Mouse (Mus musculus): Measurements from ENCODE around the gene Gm4491.

Gene Gm4491

DNA sequence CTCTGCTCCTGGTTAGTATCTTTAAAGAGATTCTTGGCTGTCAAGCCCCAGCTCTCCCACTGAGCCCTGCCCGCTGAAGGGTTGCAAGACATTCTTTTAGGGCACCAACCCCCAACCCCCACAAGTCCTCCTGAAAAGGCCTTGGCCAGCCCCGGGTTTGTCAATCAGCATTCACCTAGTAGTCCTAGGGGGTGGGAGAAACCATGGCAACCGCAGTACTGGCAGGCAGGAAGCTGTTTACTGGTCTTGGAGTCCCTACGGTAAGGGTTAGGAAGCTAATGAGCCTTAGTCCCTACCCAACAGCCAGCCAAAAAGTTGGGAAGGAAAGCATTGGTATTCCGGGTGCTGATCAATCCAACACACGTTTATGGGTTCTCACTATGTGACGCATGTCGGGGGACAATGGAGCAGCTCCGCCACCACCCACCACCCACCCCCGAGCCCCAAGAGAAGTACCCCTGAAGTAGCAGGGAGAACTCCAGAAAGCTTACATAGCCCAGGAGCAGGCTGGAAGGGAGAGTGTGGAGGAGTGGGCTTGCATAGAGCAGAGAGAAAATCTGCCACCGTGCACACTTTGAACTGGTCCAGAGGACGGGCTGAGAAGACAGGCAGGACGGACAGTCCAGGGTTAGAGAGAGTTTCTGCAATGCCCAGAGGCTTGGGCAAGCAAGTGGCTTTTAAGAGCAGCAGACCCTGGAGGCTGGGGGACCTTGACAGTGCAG, at the start of gene Gm4491:
Gene Gm4491, minus strand, starts transcription at position 61 of the 722 bp plus-strand sequence.
- no peak for DNase-seq (ENCODE audit: low read depth, low spot score)

DNA sequence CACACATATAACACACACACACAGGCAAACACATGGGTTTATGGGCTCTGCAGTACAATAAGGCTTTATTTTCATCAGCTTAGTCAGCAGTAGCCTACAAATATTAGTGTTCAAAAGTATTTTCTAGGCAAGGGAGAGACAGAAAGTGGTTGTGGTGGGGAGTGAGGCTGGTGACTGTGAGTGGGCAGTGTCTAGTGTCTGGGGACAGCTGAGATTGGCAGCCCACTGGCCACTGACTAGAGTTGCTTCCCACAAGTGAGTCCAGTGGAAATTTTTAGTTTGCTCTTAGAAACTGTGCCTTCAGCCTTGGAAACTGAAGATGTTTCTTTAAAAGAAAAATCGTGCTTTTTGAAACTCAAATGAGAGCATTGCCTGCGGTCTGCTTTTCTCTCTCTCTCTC, 46.1 kb upstream of the Gm4491 start:
- no peak for DNase-seq (ENCODE audit: low read depth, low spot score)

DNA sequence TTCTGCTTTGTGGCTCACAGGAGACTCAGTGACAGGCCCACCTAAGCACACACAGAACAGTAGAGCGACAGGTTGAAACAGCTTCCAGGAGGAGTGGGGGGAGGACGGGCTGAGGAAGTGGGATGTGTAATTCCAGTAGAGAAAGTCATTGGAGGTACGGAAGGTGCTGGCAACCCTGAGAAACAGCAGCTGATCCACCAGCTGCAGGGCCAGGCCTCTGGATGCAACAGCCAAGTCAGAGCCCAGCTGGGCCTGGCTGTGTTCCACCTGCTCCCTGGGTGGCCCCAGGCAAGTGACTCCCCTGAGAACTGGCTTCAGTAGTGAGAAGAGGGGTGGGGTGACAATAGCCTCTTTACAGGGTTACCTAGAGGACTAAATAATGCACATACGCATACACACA, 45.5 kb upstream of the Gm4491 start:
- DNase-seq (ENCODE audit: low read depth, low spot score) = no peak

DNA sequence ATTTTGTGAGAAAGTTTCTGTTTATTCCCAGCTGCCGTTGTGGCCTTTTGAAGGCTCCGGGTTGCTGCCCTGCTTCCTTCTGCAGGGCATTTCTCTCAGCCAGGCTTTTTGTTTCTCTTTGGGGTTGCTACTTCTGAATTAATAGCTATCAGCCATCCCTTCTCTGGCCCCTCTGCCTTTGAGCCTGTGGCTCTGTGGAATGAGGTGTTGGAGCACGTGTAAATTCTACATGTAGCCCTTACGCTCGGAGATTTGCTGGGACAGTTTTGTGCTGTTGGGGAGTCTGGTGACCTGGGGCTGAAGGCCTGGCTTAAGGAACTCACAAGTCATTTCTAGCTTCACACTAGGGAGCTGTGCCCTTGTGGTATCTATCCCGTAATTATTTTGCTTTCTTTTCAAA, 39.2 kb upstream of the Gm4491 start:
- DNase-seq (ENCODE audit: low read depth, low spot score) = no peak

DNA sequence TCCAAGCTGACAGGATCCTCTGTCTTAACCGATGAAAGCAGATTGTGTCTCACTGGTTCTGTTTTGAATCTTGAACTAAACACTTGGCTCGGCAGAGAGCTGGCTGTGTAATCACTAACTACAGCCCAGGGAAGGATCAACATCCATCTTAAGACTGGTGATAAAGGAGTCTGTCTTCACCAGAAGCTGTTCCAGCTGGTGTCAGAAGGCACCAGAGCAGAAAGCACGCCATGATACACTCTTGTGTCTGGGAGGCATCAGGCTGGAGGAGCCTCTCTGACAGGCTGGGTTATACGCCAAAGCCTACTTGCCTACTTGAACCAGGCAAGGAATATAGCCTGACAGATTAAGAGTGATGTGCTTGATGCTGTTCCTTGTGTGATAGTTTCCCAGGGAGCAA, 30.1 kb upstream of the Gm4491 start:
- no peak for DNase-seq (ENCODE audit: low read depth, low spot score)

DNA sequence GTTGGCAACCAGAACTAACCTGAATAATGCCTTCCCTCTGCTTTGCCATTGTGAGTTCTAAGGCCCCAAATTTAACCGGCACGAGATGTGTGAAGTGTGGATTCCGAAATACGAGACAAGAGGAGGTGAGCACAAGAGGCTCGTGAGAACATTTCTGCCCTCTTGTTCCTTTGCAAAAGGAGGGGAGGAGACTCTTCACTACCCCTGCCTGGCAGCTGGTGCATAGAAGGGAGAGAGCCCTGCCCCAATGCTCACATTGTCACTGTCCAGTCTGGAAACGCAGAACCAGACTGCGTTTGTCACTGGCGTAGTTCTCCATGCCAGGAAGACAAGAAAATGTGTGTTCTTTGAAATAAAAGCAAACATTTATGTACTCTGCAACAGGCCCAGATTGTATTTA, 19.6 kb upstream of the Gm4491 start:
- DNase-seq (ENCODE audit: low read depth, low spot score) = no peak

DNA sequence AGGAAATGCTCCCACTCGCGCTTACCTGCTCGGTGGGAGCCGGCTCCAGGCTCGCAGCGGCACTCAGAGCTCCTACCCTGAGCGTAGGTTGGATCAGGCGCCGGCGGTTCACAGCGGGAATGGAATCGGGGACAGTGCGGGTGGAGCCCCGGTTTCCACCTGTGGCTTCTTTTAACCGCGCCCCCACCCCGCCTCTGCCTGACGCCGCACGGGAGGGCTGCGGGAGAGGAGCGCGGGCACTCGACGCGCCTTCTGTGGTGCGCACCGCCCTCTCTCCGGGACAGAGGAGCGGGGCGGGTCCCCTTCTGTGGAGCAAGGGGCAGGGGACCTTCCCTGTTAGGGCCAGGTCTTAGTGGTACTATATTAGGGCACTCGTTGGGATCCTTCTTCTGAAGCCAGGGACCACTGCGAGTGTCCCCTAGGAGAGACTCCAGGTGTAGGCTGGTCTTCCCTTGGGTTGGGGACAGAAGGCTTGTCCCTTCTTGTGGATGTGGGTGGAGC, 17.5 kb upstream of the Gm4491 start, which contains the start of gene Gjb6:
Gene Gjb6, minus strand, starts transcription at position 451 of the 501 bp plus-strand sequence.
- no peak for DNase-seq (ENCODE audit: low read depth, low spot score)

DNA sequence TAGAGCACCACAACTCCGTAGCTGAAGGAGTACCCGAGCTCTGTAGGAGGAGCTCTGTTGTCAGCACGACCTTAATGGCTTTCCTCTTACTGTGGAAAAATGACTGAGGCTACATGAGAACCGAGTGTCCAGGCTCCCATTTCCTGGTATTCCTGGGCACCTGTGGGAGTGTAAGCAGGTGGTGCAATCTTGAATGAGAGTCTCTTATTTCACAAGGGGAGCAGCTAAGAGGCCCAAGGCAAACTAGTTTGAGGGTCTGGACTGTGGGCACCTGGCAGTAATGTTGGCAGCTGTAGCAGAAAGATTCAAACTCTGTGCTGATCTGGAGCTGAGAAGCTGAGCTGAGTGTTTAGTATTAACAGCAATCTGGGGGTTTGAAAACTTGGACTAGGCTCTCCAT, 11.7 kb upstream of the Gm4491 start:
- DNase-seq (ENCODE audit: low read depth, low spot score) = no peak

DNA sequence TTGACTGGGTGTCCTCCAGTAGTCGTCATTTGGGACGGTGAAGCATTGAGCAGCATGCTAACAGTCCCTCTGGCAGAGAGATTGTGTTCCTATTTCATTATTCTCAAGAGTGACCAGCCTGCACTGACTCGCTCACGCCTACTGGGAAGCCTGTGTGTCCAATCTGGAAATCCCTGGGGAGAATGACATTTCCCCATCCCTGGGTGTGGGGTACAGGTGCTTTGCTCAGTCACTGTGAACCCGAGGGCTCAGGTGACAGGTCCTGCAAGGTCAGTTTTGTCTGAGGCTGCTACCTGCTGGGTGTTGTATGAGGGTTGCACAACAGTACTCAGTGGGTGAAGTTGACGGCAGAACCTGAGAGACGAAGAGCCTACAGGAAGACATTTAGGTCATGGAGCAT, 6.6 kb upstream of the Gm4491 start:
- no peak for DNase-seq (ENCODE audit: low read depth, low spot score)

DNA sequence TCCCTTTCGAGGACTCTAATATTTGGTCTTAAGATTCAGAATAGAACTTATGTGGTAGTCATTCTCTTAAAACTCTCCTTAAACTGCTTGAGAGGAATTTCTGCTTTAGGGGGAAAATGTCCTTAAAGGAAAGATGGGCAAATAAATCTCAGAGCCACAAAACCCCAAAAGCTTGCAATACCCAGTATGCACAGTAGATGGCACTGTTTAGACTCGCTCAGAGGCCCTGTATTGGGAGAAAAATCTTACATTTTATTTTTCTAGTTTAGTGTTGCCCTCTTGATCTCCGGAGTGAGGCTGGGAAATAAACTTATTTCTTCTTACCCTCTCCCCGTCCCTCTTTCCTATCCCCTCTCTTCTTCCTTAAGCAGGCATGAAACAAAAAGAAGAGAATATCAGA, 6.5 kb downstream of the Gm4491 start:
- DNase-seq (ENCODE audit: low read depth, low spot score) = peak; percentile 51

DNA sequence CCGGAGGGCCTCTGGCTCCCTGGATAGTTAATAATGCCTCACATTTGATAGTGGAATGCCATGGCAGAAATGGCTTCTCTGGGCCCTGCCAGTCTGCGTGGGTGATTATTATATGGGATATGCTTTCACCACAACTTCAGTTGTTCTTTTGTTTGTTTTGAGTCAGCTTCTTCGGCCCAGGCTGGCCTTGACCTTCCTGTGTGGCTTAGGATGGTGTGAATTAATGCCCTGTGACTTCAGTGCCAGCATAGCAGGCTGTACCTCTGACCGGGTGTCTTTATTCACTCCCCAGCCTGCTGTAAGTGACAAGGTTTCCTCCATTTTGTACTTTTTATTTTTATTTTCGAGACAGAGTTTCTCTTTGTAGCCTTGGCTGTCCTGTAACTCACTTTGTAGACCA, 7.8 kb downstream of the Gm4491 start:
- DNase-seq (ENCODE audit: low read depth, low spot score) = no peak

DNA sequence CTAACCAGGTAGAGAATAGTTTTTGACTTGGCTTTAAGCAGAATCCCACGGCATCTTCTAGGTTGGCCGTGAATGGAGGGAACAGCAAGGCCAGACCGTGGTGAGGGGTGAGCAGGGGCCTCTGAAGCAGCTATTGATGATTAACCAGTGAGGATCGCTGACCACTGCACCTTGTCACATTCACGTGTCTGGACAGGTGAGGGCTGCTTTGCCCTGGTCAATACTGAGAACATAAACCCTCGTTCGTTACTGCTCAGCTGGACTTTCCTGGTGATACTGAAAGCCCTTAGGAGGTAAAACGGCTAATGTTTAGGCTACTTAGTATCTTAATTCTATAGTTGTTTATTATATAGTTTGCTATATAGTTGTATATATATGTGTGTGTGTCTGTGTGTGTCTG, 8.6 kb downstream of the Gm4491 start:
- no peak for DNase-seq (ENCODE audit: low read depth, low spot score)

DNA sequence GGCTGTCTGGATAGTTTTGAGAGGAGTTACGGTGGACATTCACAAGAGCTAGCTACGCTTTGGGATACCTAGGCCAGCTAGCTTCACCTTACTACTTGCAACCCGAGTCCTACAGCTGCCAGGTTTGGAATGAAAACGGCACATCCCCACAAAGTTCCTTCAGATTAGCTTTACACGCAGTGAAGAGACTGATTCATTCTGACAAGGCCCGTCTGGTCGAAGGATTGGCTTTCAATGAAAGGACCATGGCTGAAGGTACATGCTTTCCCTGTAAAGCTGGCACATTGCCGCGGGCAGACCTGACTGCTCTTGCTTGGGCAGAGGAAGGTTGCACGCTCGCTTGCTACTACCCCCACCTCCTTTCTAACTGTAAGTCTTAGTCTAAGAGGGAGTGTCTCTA, 10.0 kb downstream of the Gm4491 start:
- no peak for DNase-seq (ENCODE audit: low read depth, low spot score)

DNA sequence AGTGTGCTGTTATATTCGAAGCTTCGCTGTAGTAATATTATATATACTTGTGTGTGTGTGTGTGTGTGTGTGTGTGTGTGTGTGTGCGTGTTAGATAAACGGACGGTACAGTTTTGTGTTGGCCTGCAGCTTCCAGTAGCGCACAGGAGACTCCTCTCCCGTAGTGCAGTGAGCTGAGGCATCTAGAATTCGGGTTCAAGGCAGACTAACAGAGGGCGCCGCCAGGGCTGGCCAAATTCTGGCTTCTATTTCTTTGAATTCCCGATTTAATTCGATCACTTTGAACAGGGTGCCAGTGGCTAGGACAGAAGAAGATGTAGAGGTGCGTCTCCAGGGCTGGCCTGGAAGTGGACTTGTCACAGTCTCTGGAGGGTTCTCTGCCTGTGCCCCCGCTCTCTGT, 10.6 kb downstream of the Gm4491 start:
- no peak for DNase-seq (ENCODE audit: low read depth, low spot score)

DNA sequence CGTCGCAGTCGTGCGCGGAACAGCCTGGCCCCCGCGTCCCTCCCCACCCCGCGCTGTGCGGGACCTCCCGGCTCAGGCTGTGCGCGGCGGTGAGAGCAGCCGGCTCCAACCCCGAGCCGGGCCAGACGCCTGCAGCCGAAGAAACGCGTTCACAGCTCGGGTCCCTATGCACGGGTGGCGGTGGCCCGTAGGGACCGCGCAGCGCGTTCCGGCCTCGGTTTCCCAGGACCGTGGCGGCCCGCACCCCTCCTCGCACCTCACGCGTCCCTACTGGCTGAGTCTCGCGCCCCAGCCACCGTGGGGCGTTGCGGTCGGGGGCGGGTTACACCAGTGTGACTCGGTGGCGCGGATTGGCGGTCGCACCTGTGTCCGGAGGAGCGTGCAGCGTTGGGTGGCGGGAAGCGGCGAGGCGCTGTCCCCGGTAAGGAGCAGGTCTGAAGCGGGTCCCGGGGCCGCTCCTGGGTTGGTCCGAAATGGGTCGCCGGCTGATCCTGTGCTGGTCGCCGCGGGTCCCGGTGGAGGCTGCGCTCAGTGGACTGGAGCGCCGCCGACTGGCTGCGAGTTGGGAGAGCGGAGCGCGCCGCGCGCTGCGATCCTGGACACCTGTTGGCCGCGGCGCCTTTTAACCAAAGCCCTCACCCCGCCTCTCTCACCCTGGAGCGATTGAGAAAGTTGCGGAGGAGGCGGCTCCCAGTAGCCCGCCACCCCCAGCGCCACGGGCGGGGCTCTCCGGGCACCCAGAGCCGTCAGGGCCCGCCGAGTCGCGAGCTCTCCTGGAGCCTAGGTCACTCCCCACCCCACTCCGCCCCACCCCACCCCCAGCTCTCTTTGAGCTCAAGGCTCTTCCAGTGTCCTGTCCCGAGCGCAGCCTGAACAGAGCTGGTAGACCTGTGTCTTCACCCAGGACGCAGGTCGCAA, 11.3 kb downstream of the Gm4491 start, which contains the start of gene Gjb2:
Gene Gjb2, minus strand, starts transcription at position 597 of the 918 bp plus-strand sequence.
- no peak for DNase-seq (ENCODE audit: low read depth, low spot score)

DNA sequence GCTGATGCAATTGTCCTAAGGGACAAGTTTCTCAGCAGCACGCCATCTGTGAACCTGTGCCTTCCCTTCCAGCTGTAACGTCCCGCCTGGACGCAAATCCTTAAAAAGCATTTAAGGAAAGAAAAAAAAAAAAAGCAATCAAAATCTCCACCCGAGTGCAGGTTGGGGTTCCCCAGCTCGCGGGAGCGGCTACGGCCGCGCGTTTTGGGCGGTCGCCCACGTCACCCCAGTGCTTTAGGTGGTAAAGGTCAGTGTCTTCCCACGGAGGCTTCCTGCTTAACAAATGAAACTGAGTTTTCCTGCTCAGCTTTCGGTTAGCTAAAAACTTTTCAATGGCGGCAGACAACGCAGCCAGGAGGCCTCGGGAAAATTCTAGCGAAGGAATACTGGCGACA, 12.0 kb downstream of the Gm4491 start:
- DNase-seq (ENCODE audit: low read depth, low spot score) = no peak

DNA sequence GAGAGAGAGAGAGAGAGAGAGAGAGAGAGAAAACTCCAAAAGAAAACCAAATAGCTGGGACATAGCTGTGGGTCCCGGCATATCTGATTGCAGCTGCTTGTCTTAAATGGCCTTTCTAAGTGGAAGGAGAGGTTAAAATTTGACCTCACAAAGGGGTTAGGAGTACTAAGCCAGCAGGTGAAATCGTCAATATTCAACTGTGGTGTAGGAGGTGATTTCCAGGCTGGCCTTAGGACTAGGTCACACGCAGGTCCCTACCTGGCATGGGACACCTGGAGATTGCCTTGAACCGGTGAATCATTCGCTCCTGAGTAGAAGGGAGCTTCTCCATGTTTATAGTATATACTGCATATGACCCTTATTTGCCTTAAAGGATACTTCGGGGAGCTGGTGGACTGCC, 12.6 kb downstream of the Gm4491 start:
- DNase-seq (ENCODE audit: low read depth, low spot score) = no peak

DNA sequence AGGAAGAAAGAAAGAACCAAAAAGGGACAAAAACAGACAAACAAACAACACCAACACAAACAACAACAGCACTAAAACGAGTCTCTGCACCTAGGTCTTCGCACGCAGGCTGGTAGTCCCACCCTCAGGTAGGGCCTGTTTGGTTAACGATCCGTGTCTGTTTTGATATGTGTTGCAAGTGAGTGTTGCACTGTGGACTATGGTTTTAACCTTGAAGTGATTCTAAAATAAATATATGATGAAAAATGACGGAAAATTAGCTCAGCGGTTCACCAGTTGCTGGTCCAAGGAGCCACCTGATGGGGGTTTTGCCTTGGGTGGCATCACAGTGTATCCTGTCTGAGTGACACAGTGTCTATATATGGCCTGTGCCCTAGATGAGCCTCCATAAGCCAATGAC, 14.1 kb downstream of the Gm4491 start:
- no peak for DNase-seq (ENCODE audit: low read depth, low spot score)

DNA sequence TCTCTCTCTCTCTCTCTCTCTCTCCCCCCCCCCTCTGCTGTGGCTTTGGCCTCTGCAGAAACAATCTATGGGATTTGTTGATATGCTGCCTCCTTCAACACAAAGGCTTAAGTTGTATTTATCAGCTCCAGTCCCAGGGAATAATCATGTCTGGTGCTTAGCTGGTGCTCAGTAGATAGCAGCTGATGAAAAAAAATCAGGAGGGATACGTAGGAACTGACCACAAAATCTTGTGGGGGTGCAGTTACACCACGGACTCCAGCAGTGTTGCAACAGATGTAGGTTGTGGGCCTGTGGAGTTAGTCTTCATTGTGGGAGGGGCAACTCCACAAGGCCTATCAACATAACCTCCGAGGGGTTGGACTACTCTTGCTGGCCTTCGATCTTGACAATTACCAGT, 19.8 kb downstream of the Gm4491 start:
- no peak for DNase-seq (ENCODE audit: low read depth, low spot score)

DNA sequence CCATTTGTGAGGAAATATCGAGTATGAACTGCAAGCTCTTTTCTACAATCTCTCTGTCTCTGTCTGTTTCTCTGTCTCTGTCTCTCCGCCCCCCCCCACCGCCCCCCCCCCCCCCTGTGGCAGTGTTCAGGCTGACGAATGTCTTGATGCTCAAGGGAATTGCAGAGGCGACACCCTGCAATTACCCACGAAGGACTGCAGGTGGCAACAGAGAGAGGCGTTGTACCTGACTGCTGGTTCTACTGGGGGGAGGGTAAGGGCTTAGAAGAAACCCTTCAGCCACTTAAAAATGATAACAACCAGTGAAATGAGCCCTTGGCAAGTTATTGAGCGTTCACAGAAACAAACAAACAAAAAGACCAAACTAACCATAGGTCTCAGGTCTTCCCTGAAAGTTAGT, 22.7 kb downstream of the Gm4491 start:
- DNase-seq (ENCODE audit: low read depth, low spot score) = peak; percentile 41

DNA sequence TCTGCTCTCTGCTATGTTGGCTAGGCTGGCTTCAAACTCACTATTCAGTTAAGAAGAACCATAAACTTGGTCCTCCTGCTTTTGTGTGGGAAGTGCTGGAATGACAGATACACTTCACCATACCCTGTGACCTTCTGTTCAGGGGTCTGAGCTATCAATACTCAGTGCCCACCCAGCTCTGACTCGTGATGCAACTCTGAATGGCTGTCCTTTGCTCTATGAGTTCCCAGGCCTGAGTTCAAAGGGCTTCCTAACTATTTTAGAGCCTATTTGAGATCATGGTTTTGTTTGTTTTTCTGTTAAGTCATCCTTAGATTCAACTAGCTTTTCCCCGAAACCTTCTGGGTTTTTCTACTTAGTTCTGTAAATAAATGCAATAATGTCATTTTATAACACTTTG, 25.7 kb downstream of the Gm4491 start:
- no peak for DNase-seq (ENCODE audit: low read depth, low spot score)

DNA sequence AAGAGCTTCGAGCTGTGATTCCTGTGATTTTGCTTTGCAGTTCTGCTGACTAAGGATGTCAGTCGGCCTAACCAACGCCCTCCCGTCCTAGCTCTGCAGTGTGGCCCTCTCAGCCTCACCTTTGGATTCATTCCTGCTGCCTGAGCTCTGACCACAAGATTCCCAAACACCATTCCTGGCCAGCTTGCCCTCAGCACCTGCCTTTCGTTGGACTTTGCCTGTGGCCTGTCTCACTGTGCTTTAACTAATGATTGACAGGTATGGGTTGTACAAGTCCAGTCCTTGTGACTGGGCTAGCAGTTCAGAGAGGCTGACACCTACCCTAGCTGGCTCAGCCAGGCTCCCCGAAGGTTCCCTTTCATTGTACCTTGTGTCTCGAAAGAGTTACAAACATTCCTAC, 26.6 kb downstream of the Gm4491 start:
- DNase-seq (ENCODE audit: low read depth, low spot score) = no peak

DNA sequence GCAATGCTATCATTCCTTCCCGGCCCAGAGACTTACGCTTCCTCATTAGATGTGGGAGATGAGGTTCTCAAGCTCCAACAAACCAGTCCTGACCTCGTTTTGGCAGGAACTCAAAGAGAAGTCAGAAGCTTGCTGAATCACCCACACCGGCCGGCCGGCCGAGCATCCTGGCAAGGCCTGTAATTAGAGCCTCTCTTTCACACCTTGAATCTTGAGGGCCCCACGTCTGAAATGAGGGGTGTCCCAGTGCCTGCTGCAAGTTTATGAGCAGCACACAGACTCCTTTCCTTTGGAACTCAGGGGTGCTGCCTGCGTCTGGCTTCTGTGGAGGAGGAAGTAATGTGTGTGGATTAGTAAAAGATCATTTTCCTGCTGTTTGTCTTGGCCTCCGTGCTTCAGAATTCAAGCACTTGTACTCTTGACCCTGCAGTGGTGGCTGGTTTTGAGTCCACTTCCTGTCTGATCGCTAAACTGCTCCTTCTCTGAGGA, 31.5 kb downstream of the Gm4491 start:
- DNase-seq (ENCODE audit: low read depth, low spot score) = no peak
